Mouse (Mus musculus) CD4-positive, CD25-positive, alpha-beta regulatory T cell, adult 4 months (primary cell): Measurements from ENCODE around the gene Adgrg6. TPM values are rescaled to one million over a fixed set of nuclear protein-coding genes. Genes with fewer than 3 reads are reported as not detected.

Experiments
- ATAC-seq: one replicate; pipeline ENCODE4 v1.8.0; 2017
- polyA plus RNA-seq, 2 experiments: library from polyadenylated mRNA; unstranded; fragments of 100-300 nt; shearing (Covaris generic); gene quantifications; one replicate each; pipeline ENCODE4 v1.2.1; 2017

Gene Adgrg6
- polyA plus RNA-seq, result not detected

DNA sequence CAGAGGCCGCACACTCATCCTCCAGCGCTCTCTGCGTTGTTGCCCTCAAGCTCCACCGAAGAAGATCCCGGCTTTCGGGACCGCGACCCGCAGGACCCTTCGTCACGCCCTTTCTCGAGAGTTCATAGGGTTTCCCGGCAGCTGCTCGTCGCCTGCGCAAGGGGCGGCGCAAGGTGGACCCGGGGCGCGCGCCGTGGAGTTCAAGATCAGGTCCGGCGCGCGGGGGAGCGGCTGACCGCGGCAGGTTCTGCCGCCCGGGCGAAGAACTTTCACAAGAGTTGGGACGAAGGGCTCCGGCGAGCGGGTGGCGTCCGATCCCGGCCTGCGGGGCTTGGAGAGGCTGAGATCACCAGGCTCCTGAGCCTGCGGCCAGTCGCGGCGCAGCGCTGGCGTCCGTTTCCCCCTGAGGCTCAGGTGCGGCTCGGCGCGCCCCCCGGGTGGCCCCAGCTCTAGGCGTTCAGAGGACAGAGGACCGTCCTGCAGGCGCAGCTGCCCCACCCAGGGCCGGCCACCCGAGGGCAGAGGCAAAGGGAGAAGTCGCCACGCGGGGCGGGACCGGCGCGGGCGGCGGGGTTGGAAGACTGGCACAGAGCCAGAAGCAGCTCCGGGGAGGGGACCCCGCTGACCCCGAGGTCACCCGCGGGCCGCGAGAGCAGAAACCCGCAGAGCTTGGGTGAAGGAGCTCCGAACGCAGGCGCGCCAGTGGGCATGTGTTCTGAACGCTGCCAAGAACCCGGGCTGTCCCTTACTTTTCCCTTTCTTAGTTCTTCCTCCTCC lies at the start of gene Adgrg6:
Adgrg6 (minus strand) TSS at position 719 of the 777 bp plus-strand sequence.
- ATAC-seq, result no peak

DNA sequence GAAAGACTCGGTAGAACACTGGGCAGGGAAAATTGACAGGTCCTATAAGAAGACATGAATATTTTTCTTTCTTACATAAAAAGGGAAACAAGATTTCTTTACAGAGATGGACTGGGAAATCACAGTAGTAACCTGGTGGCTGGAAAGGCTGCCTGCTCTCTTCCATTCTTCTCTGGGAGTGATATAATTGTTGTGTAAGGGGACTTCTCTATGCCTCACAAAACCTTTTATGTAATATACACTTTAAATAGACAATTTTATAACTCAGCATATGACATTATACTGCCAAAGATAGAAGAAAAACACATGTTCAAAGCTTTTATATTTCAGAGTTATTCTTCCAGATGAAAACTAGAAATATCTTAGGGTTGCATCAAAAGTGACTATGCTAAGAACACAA lies 46.8 kb upstream of the Adgrg6 start:
- ATAC-seq, result no peak

DNA sequence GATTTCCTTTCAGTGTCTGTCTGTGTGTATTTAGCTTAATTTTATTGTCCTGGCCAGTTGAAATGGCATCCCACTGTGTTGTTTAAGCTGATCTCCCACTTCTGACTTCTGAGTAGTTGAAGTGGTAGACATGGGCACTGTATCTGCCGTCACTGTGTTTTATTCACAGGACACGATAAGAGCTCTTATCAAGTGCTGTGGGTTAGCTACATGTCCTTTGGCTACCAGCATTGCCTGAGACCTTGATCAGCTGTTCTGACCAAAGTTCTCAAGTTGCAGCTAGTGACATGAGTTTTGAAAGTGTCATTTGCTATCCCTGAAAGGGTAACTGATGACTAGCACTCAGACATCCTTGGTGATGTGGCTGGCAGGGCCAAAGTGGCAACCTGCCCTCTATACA lies 45.4 kb upstream of the Adgrg6 start:
- ATAC-seq, result no peak

DNA sequence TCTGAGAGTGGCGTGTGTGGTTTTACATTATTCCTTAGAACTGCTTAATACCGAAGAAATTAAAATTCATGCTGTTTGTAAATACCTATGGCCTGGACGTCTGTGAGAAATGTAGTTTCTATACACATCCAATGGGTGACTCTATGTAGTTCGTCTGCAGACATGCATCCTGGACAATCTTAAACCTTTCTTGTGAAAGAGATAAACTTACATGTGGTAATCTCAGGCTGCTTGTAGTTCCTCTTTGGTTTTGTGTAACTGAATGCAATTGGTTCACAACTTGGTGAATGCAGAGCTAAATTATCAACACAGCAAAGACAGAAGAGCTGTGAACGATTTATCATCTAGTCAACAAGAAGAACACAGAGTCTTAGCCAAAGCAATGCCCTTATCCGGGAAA lies 44.2 kb upstream of the Adgrg6 start:
- ATAC-seq, result no peak

DNA sequence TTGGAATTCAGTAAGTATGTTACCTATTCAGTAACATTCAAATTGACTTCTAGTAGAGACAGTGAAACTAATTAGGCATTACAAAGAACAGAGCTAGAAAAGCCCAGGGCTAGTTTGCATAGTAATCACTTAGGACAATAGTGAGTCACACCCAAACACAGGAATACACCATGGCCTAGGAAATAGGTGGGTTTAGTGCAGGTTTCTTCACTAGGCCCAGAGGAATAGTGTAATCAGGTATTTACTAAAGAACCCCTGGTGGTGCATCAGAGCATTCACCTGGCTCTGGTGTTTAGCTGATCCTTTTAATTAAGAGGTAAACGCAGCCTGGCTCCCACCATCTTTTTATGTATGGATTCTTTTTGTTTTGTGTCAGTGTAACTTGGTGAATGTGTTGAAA lies 38.0 kb upstream of the Adgrg6 start:
- no peak for ATAC-seq

DNA sequence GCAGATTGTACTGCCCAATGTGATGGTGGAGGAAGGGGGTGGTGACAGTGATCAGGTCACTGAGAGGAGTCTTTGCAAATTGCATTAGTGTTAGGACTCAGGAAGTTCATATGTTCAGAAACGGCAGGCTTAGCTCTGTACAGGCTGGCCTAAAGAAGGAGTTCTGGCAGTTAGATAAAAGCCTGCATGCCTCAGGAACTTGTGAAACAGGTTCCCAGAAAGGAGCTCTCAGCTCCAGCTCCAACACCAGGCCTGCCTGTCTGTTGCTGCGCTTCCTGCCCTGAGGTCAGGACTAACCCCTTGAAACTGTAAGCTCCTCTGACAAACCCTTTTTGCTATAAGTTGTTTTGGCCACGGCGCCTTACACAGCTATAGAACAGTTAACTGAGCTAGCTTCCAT lies 28.8 kb upstream of the Adgrg6 start:
- ATAC-seq, result no peak

DNA sequence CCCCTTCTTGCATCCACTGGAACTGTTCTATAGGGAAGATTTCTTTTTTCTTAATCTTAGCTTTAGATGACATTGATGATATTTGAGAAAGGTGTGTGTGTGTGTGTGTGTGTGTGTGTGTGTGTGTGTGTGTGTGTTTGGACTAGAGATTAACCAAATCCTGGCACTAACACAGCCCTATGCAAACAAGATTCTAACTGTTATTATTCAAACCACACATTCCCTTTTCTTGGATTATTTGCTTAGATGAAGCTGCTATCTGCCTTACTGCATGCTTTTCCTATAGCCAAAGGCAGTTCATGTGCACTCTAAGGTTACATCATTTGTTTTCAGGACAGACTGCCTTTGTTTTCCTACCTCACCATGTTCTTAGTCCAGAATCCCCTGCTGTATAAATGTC lies 25.7 kb upstream of the Adgrg6 start:
- ATAC-seq, result no peak

DNA sequence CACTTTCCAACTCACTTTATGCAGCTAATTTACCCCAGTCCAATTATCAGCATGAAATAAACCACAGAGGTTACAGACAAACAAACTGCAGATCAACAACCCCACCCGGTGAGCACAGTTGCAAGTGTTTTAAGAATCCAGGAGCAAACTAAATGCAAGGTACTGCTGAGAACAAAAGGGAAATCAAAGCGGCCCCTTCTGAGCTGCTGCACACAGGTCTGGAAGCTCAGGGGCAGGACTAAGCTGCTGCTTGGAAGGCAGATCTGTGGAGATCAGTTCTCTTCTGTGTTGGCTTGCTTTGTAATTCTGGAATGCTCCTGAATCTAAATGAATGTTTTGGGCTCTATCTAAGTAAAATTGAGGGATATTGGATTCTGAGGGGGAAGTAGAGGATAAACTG lies 25.2 kb upstream of the Adgrg6 start:
- ATAC-seq, result no peak

DNA sequence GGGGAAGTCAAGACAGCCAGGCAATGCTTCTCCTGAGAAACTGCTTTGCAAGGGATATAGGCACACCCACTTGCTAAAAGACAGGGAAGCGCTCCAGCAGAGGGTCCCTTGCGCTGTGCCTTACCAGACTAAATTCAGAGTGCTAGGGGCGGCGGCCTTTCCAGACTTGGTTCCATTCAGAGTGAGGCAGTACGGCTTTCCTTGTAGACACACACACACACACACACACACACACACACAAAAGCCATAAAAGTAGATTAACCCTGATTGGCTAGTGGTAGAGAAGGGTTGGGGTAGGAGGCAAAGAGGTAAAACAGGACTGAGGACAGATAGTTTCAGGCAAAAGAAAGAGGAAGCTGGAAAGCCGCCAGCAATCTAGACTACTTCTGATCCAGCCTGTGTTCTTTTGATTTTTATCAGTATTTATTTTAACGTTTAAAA lies 672 bp upstream of the Adgrg6 start:
- ATAC-seq, result no peak

DNA sequence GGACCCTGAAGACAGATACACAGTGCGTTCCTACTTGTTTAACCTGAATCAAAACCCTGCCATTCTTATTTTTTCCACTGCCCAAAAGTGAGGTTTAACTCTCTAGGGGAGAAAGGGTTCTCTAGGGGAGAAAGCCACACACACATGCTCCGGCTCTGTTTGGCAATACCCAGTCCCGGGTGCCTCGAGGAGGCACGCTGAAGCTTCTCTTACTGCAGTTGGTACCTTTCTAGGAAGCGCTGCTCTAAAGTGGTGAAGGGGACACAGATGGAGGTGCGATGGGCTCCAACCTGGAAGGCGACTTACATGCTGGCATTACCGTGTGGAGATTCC lies 885 bp downstream of the Adgrg6 start:
- ATAC-seq, result no peak

DNA sequence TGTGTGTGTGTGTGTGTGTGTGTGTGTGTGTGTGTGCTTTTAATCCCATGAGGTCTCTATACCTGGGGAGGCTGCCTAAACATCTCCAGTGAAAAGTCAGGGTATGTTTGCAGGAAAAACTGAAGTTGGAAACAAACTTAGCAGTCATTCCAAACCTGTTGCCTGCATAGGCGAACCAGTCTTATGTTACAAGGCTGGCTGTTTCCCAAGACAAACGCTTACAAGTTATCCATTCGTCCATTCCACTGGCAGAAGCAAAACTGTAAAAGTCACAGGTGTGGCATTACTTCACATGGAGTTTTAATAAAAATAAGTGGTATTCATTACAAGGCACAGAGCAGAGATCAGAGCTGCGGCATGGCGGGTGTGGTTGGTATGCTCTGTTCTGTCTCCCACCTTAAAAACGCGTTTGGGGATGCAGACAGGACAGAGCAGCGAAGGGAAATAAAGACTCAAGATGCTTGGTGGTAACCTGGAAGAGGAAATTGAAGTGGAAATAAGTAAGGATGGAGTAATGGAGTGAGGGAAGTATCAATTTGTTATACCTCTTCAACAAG lies 1.9 kb downstream of the Adgrg6 start:
- no peak for ATAC-seq

DNA sequence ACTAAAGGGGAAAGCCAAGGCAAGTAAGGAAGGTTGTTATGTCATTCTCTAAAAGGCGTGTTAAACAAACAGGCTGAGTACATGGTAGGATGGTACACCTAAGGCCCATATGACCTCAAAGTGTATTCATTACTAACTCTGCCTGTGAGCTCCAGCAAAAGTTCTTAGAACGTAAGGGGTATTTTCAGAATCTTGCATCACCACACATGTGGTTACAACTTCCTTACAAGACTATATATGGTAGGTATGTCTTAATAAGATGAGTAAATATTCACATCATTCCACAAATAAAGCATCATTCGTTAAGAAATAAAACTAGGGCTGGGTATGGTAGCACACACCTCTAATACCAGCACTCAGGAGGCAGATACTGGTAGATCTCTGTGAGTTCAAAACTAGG lies 8.4 kb downstream of the Adgrg6 start:
- no peak for ATAC-seq

DNA sequence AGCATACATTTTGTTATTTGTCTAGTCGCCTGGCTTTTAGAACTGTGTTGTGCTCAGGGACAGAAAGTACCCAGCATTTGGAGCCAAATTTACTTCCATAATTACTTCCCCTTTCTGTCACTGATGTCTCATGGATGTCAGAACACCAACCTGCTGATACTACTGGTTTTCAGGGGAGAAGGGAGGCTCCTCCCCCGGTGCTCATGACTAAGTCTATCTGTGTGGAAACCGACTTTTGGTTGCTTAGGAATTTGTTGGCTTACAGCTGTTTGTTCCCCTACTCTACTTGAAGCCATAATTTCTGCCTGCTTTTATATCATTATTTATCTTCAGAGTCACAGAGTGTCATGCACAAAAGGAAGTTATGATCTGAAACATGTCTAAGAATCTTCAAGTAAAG lies 14.4 kb downstream of the Adgrg6 start:
- ATAC-seq, result no peak

DNA sequence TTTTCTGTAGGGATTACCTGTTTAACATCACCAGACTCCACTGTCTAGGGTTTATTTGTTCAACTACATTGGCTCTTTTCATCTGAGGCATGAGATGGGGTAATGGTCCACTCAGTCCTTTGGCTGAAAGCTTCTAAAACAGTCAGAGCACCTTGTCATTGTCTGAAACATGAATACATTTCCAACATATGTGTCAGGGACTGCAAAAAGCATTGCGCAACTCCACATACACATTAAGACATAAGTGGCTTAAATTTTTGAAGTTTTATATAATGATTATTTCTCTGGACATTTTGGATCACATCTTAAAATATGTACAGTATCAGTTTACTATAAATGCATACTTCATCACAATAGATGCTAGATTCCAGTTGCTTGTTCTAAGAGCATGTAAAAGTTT lies 14.8 kb downstream of the Adgrg6 start:
- no peak for ATAC-seq

DNA sequence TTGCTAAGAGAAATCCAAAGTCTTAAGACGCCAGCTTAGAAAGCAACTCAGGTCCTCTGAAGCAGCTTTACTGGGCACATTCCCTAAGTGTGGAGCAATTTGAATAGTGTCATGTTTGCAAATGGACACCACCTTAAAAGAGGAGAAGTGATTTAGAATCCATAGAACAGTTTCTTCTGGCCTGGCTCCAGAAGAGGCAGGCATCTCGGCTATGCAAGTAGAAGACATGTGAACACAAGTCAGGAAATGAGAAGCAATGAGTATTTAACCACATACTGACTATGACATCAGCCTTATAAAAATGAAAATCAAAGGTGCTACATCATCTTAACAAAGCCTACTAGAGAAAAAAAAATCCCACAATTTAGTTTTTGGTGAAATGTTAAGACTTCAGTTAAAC lies 17.7 kb downstream of the Adgrg6 start:
- ATAC-seq, result no peak

DNA sequence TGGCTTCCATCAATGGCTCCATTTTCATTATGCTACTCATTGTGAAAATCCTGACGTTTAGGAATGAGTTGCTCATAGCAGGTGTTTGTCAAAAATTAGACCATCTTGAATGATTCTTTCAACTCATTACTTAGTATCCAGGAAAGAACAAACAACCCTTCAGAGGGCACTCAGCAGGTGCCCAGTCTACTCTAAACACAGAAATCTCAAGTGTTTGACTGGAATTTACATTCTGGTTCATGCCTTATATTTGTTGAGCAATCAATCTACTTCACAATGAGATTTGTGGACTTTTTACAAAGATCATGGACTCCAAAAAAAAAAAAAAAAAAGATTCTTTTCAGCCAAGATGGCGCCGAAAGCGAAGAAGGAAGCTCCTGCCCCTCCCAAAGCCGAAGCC lies 22.7 kb downstream of the Adgrg6 start:
- no peak for ATAC-seq

DNA sequence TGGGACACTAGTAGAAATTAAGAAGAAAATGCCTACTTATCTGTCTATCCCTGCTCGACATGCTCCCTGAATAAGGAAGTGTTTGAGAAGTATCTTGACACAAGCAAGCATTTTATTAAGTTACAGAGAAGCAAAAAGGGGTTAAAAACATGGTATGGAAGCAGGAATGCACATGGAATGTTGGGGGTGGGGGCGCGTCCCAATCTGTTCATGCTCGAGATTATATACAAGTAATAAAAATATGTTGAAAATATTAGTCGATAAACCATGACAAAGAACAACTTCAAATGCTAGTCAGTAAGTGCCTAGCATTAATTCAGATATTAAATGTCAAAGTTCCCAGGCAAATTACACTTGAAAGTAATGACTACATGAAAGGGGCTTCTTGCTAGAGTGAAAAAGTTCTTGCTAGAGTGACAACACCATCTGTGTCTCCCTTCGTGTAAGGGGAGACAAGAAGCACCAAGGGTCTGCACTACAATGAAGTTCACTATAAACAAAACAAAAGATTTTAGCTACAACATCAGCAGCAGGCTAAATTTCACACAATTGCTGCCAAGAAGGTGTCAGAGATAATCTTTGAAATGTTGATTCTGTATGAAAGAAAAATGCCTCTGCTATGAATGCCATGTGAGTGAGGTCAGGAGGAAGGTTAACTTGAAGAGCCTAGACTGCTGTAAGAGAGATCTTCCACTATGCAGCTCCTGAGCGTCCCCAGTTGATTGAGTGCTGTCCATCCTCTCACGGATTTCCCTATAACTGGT lies 24.4 kb downstream of the Adgrg6 start:
- no peak for ATAC-seq

DNA sequence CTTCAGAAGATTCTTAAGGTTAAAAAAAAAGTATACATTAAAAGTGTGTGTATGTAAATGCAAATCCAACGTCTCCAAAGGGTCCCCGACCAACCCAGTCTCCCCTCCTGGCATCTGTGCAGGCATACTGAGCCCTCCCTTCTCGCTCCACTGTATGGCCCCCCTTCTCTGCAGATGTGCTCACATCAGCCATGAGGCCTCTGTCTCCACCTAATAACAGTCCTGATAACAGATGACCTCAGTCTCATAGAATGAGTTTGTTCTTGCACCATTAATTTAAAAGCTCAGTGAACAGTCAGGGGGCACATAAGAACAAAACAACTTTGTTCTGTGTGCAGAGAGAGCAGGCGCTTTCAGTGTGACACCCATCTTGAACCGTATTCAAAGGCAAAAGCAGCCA lies 27.6 kb downstream of the Adgrg6 start:
- no peak for ATAC-seq

DNA sequence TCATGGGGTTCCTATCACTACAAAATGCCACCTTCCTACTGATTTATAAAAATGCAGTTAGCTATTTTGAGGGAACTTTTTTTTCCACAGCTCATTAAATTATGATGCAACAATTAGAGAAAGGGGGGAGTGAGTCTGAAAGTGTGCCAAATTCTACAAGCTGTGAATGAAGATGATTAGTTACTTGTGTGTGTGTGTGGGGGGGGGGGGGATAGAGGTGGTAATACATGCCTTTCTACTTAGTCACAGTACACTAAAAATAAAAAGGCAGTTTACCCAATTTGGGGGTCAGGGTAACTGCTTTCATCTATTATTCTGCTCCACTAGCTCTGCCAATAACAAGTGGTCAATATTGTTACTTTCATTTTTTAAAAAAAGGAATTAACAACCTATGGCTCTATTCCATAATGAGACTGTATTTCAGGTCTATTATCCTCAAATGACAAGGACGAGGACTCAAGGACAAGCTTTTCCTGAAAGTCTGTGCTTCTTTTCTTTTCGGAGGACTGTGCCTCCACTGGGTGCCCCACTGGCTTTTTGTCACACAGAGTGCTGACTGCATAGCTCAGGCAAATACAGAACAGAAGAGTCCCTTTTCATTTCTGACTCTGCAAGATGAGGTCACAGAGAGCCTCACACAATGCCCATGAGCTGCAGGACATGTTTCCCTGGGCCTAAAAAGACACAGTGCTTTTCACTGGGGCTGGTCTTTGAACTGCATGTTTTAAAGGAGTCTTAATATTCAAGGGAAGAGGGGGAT lies 33.4 kb downstream of the Adgrg6 start:
- no peak for ATAC-seq

DNA sequence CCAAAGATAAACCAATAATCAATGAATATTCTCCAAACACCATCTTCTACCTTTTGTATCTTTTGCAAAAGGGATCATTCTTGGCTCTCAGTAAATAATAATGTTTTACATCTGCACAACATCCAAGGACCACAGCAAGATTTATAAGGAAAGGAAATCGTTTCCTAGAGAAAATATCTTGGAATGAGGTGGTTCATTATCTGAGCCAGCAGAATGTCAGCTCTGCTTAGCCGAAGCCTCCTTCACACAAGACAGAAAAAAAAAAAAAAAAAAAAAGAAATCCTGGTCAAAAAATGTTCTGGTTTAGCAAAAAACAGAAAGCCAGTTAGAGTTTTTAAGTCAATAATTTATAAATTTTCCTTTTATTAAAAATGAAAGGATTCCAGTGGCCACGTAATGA lies 34.3 kb downstream of the Adgrg6 start:
- no peak for ATAC-seq

DNA sequence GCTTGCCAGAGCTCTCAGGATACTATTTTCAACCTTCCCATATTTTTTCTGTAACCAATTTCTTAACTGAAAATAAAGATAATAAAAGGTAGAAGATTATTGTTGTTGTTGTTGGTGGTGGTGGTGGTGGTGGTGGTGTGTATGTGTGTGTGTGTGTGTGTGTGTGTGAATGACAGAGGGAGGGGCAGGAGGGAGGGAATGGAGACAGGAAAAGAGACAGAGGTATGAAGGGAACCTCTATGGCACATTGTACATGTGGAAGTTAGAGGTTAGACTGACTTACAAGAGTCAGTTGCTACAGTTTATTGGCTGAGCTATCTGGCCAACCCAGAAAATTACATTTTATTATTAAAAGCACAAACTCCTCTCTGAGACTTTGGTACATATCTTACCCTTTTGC lies 49.8 kb downstream of the Adgrg6 start:
- ATAC-seq, result no peak

DNA sequence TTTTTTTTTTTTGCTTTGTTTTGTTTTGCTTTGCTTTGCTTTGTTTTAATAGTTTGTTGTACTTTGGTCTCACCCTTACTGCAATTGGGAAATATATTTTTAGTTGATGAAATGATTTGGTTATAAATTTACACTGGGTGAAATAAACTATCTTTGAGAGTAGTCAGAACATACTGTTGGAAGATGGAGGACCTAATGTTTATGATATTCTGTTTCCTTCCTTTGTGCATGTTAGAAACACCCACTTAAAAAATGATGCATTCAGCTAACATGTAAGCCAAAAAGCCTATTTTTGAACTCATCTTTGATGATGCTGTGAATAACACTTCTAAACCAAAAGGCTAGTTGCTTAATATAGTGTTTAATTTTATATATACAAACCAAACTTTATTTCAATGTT lies 50.3 kb downstream of the Adgrg6 start:
- no peak for ATAC-seq

DNA sequence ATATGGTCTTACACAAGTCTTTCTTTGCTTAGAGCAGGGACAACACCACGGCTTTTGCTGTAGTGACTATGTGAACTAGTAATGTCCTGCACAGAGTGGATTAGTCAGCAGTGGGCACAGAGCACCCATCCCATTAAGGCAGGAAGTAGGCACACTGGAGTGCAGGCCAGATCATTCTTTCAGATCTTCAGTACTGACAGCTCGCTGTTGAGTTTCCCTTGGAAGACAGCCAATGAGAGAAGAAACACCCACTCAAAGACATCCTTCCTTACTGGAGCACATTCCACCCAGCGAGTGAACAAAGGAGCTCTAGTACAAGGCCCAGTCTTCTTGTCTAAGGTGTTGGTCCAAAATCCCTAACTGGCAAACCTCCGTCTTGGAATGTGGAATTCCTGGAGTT lies 53.6 kb downstream of the Adgrg6 start:
- ATAC-seq, result no peak
